Comparison of ENCODE assay signal across 8 mouse cellular contexts in genomic region chr1:51879333-51879770, GRCm38 (mm10). TPM values are rescaled to one million over a fixed set of nuclear protein-coding genes. Genes with fewer than 3 reads are reported as not detected.
DNase-seq lines count a peak whose midpoint lies in the region; ATAC-seq and TF ChIP-seq lines count a peak whose summit lies in the region.

No protein-coding gene starts in this region.

- no peaks in the 10 kb centered on the region for H3K36me3 ChIP-seq in liver, embryonic 12.5 days
- H3K36me3 ChIP-seq in heart, postnatal 0 days (replicated peaks; ENCODE audit: control insufficient read depth, insufficient read depth, low read length): no peaks in the 10 kb centered on the region
- 0 out of 2 replicates have a peak, but pooled peaks cover 6% of the 10 kb centered on the region for H3K36me3 ChIP-seq in neural tube, embryonic 12.5 days

- WGBS in liver, embryonic 12.5 days (ENCODE audit: insufficient replicate concordance): 13% methylated on average over 9 of the region's 9 CpGs
- 12% methylated on average over 9 of the region's 9 CpGs for WGBS in heart, postnatal 0 days
- 9% methylated on average over 9 of the region's 9 CpGs for WGBS in neural tube, embryonic 12.5 days

- no peaks in the 10 kb centered on the region for H3K9me3 ChIP-seq in liver, embryonic 12.5 days (replicated peaks)
- H3K9me3 ChIP-seq in heart, postnatal 0 days (replicated peaks; ENCODE audit: control insufficient read depth, low read length): no peaks in the 10 kb centered on the region
- H3K9me3 ChIP-seq in neural tube, embryonic 12.5 days: no peaks in the 10 kb centered on the region

- no peak for TF ChIP-seq EP300 in heart, postnatal 0 days (IDR thresholded peaks at IDR 0.05; ENCODE audit: low read depth)

- no peak overlapping the region for H3K9ac ChIP-seq in liver, embryonic 12.5 days
- no peak overlapping the region for H3K9ac ChIP-seq in heart, postnatal 0 days (replicated peaks; ENCODE audit: low read depth, low read length)
- H3K9ac ChIP-seq in neural tube, embryonic 12.5 days: no peak overlapping the region

- no peaks in the 10 kb centered on the region for H3K27me3 ChIP-seq in liver, embryonic 12.5 days (replicated peaks)
- no peaks in the 10 kb centered on the region for H3K27me3 ChIP-seq in heart, postnatal 0 days (ENCODE audit: control insufficient read depth, insufficient read depth, low read length)
- H3K27me3 ChIP-seq in neural tube, embryonic 12.5 days (replicated peaks): no peaks in the 10 kb centered on the region

- ATAC-seq in liver, embryonic 12.5 days: no peak
- peak; percentile 69 for ATAC-seq in heart, postnatal 0 days (ENCODE audit: insufficient read depth, low read depth)
- ATAC-seq in neural tube, embryonic 12.5 days (ENCODE audit: low FRiP score, low read depth): 0 out of 2 replicates have a peak, but pooled peaks have one; percentile 25

- DNase-seq in liver: peak; percentile 21
- peak; percentile 29 for DNase-seq in heart, postnatal 0 days (ENCODE audit: low spot score)
- peak; percentile 34 to 47 for DNase-seq in kidney, postnatal 36 days
- no peak for DNase-seq in right cerebral cortex, postnatal 36 days (ENCODE audit: low spot score in 2 of 2)
- DNase-seq in urinary bladder, postnatal 25 days (ENCODE audit: low spot score): no peak
- no peak for DNase-seq in urinary bladder, adult 18-20 months (ENCODE audit: low spot score in 2 of 2)

- TF ChIP-seq CTCF in heart, postnatal 0 days (IDR thresholded peaks at IDR 0.05; ENCODE audit: low read depth): no peak

- H3K4me2 ChIP-seq in liver, embryonic 12.5 days: no peak overlapping the region
- peak overlapping the region; percentile 28 for H3K4me2 ChIP-seq in heart, postnatal 0 days (ENCODE audit: low read depth, low read length)
- H3K4me2 ChIP-seq in neural tube, embryonic 12.5 days (replicated peaks): no peak overlapping the region

- H3K27ac ChIP-seq in liver, embryonic 12.5 days: no peak overlapping the region
- H3K27ac ChIP-seq in heart, postnatal 0 days (ENCODE audit: low read depth): peak overlapping the region; percentile 40
- no peak overlapping the region for H3K27ac ChIP-seq in neural tube, embryonic 12.5 days

- peaks cover 12% of the 10 kb centered on the region; the same call in 1 of the 2 replicates for H3K4me1 ChIP-seq in liver, embryonic 12.5 days
- peaks cover 16% of the 10 kb centered on the region; the same call in 1 of the 2 replicates for H3K4me1 ChIP-seq in heart, postnatal 0 days (ENCODE audit: control insufficient read depth, insufficient read depth)
- peaks cover 13% of the 10 kb centered on the region for H3K4me1 ChIP-seq in neural tube, embryonic 12.5 days

- no peak overlapping the region for H3K4me3 ChIP-seq in liver, embryonic 12.5 days
- H3K4me3 ChIP-seq in heart, postnatal 0 days (ENCODE audit: low read depth, low read length): no peak overlapping the region
- no peak overlapping the region for H3K4me3 ChIP-seq in neural tube, embryonic 12.5 days

RNA-seq across cellular contexts. Expression of gene Myo1b, which starts 36.5 kb away (rescaled TPM):
- polyA plus RNA-seq in liver, embryonic 12.5 days (2016; fragmentation: Nextera tagmentation; extraction: Ambion mirVana): 12.0 and 13.2 TPM in 2 replicates
- total RNA-seq in heart, postnatal 0 days (2014; rRNA removed; ENCODE audit: low replicate concordance): 12.6 and 14.0 TPM in 2 replicates
- 22.8 and 24.3 TPM in 2 replicates for polyA plus RNA-seq in heart, postnatal 0 days (2015; fragmentation: Nextera tagmentation; extraction: Ambion mirVana)
- polyA plus RNA-seq in neural tube, embryonic 12.5 days (2016; fragmentation: Nextera tagmentation; extraction: Ambion mirVana): 119 and 128 TPM in 2 replicates

Comparison
In these comparisons a context has a peak if more than half of its experiments do, and no peak if none do; other contexts are left out.
1. DNase-seq: peak in liver (single experiment), heart, postnatal 0 days (single experiment) and kidney, postnatal 36 days (2 of 2); none in right cerebral cortex, postnatal 36 days (0 of 2), urinary bladder, postnatal 25 days (single experiment) and urinary bladder, adult 18-20 months (0 of 2).